Mouse (Mus musculus) bone marrow macrophage, adult 2 months (primary cell): Measurements from ENCODE around the gene Tmem222.

Source experiments
- CTCF ChIP-seq: IDR thresholded peaks from 2 replicates; pipeline ENCODE4 v1.5.1; 2012; ENCODE audit warnings: low read depth, mild to moderate bottlenecking, low read length, moderate library complexity
- POLR2A ChIP-seq: IDR thresholded peaks from 2 replicates; pipeline ENCODE4 v1.6.1; 2012; ENCODE audit warnings: mild to moderate bottlenecking, low read depth, low read length, borderline replicate concordance

- TF ChIP-seq POLR2A = no peak
- peak; percentile 94 for TF ChIP-seq CTCF
Measured at GRCm38 (mm10) chr4:133217641-133218040, 60.0 kb downstream of the Tmem222 start.
